Mouse (Mus musculus): ENCODE measurements around the gene Rapgefl1.

- TF ChIP-seq POLR2A (IDR thresholded peaks at IDR 0.05; ENCODE audit: insufficient read depth, low read depth, low read length) (no peak), CTCF (IDR thresholded peaks at IDR 0.05; ENCODE audit: insufficient read depth, low read depth, low read length) (no peak)
Measured at GRCm38 (mm10) chr11:98788550-98789218, 47.9 kb upstream of the Rapgefl1 start.

Measured in olfactory bulb, adult 2 months (tissue).